Mouse (Mus musculus): ENCODE measurements around the gene Fam57a.
"Not testable (repeated sequence)": the region's sequence is repeated elsewhere in the genome, so short reads cannot be mapped to it uniquely, and the experiment has no call there.

Gene Fam57a

GRCm38 (mm10) chr11:76183745-76184144, 4.3 kb downstream of the Fam57a start:
- no peak for DNase-seq

GRCm38 (mm10) chr11:76186908-76187307, 7.4 kb downstream of the Fam57a start:
- no peak for DNase-seq

GRCm38 (mm10) chr11:76196275-76196976, 17.0 kb downstream of the Fam57a start:
- DNase-seq = no peak

GRCm38 (mm10) chr11:76196977-76197469, 17.6 kb downstream of the Fam57a start:
- no peak for DNase-seq

GRCm38 (mm10) chr11:76201761-76202674, 22.5 kb downstream of the Fam57a start:
- DNase-seq = peak; percentile 25 to 37

- DNase-seq = no peak
Observed at GRCm38 (mm10) chr11:76206793-76207192, 27.3 kb downstream of the Fam57a start.

GRCm38 (mm10) chr11:76210228-76210985, 30.9 kb downstream of the Fam57a start:
- DNase-seq = no peak

- DNase-seq = not testable (repeated sequence)
Observed at GRCm38 (mm10) chr11:76211595-76211994, 32.1 kb downstream of the Fam57a start.

GRCm38 (mm10) chr11:76213841-76214240, 34.4 kb downstream of the Fam57a start:
- no peak for DNase-seq

GRCm38 (mm10) chr11:76215011-76215410, 35.5 kb downstream of the Fam57a start:
- no peak for DNase-seq

GRCm38 (mm10) chr11:76216049-76216540, 36.6 kb downstream of the Fam57a start:
- no peak for DNase-seq

GRCm38 (mm10) chr11:76216681-76217389, 37.4 kb downstream of the Fam57a start:
- peak in 1 of 2 experiments; percentile 6 for DNase-seq

GRCm38 (mm10) chr11:76217390-76217800, 37.9 kb downstream of the Fam57a start, which contains the start of the genes Dbil5 and Gemin4:
Gene Dbil5, plus strand, starts transcription at chr11:76217608.
Gene Gemin4, minus strand, starts transcription at chr11:76217664.
- peak; percentile 97 to 98 for DNase-seq

GRCm38 (mm10) chr11:76224631-76225030, 45.2 kb downstream of the Fam57a start:
- no peak for DNase-seq

GRCm38 (mm10) chr11:76225051-76225450, 45.6 kb downstream of the Fam57a start:
- no peak for DNase-seq

GRCm38 (mm10) chr11:76236136-76236535, 56.7 kb downstream of the Fam57a start:
- DNase-seq = no peak

GRCm38 (mm10) chr11:76239750-76240149, 60.3 kb downstream of the Fam57a start:
- DNase-seq = no peak

- peak; percentile 86 to 87 for DNase-seq
Observed at GRCm38 (mm10) chr11:76242901-76243810, 63.7 kb downstream of the Fam57a start, which contains the start of the genes Mrm3 and Glod4. Gene Mrm3, plus strand, starts transcription at chr11:76243715. Gene Glod4, minus strand, starts transcription at chr11:76243725.

- DNase-seq = no peak
Observed at GRCm38 (mm10) chr11:76243811-76244546, 64.5 kb downstream of the Fam57a start.

- no peak for DNase-seq
Observed at GRCm38 (mm10) chr11:76246439-76246838, 67.0 kb downstream of the Fam57a start.

Measured in thymus, postnatal 36 days (tissue).